In genomic region chr14:75786868-75787793, GRCm38 (mm10) we compare ENCODE assay signal across 7 mouse cellular contexts. TPM values are rescaled to one million over a fixed set of nuclear protein-coding genes. Genes with fewer than 3 reads are reported as not detected.
DNase-seq lines count a peak whose midpoint lies in the region; ATAC-seq lines count a peak whose summit lies in the region.

Gene Slc25a30, minus strand, starts transcription at chr14:75787037.

- no peaks in the 10 kb centered on the region for H3K27me3 ChIP-seq in intestine, embryonic 15.5 days (replicated peaks)
- peaks cover 19% of the 10 kb centered on the region for H3K27me3 ChIP-seq in midbrain, embryonic 10.5 days (ENCODE audit: low read depth, poor library complexity, severe bottlenecking)

- 0 out of 2 replicates have a peak, but pooled peaks cover 2% of the 10 kb centered on the region for H3K4me1 ChIP-seq in intestine, embryonic 15.5 days (replicated peaks)
- H3K4me1 ChIP-seq in midbrain, embryonic 10.5 days: peaks cover 20% of the 10 kb centered on the region

- peak within 1 kb of the TSS; percentile 69 for H3K9ac ChIP-seq in intestine, embryonic 15.5 days

- peak; percentile 98 to 99 for DNase-seq in adrenal gland, adult 18-20 months (ENCODE audit: low spot score in 2 of 2)
- peak; percentile 98 for DNase-seq in embryo, embryonic 11 days
- peak; percentile 97 for DNase-seq in gastrocnemius, postnatal 25 days
- DNase-seq in left cerebral cortex, postnatal 25 days (ENCODE audit: low spot score in 2 of 2): peak; percentile 96 to 98
- peak; percentile 97 for DNase-seq in midbrain, embryonic 10.5 days (ENCODE audit: low spot score)
- peak; percentile 90 for DNase-seq in right cerebral cortex, postnatal 4 days

- intact Hi-C loops in left cerebral cortex, postnatal 25 days (cut with DNase I): loop anchor here (1.0 kb wide), 1 partner anchor 41 kb away; no protein-coding TSS in a partner anchor

- peak; percentile 100 for ATAC-seq in intestine, embryonic 15.5 days

- WGBS in intestine, embryonic 15.5 days: 7% methylated on average over 50 of the region's 51 CpGs
- WGBS in midbrain, embryonic 10.5 days: 8% methylated on average over 51 of the region's 51 CpGs

- H3K4me3 ChIP-seq in intestine, embryonic 15.5 days (replicated peaks): peak within 1 kb of the TSS; percentile 75
- peak within 1 kb of the TSS; percentile 70 for H3K4me3 ChIP-seq in midbrain, embryonic 10.5 days

- no peaks in the 10 kb centered on the region for H3K9me3 ChIP-seq in intestine, embryonic 15.5 days
- no peaks in the 10 kb centered on the region for H3K9me3 ChIP-seq in midbrain, embryonic 10.5 days (replicated peaks)

- peak within 1 kb of the TSS; percentile 93 for H3K4me2 ChIP-seq in intestine, embryonic 15.5 days (replicated peaks)

- no peaks in the 10 kb centered on the region for H3K36me3 ChIP-seq in intestine, embryonic 15.5 days
- peaks cover 2% of the 10 kb centered on the region for H3K36me3 ChIP-seq in midbrain, embryonic 10.5 days

- peak within 1 kb of the TSS; percentile 85 for H3K27ac ChIP-seq in intestine, embryonic 15.5 days
- H3K27ac ChIP-seq in midbrain, embryonic 10.5 days (replicated peaks): peak within 1 kb of the TSS; percentile 89

RNA-seq across cellular contexts. Expression of gene Slc25a30, which starts in this region (rescaled TPM):
- 100 to 1,000 TPM in 1 of 2 experiments, 10 to 100 TPM in 1; 81.1 to 119 TPM for total RNA-seq in adrenal gland, adult 18-20 months (2021)
- 1 to 10 TPM; 7.1 to 7.2 TPM for total RNA-seq in gastrocnemius, postnatal 25 days (2021)
- polyA plus RNA-seq in intestine, embryonic 15.5 days (2015; fragmentation: Nextera tagmentation; extraction: Ambion mirVana): 2.3 and 3.0 TPM in 2 replicates
- total RNA-seq in left cerebral cortex, postnatal 25 days (2021): 10 to 100 TPM in 1 of 2 experiments, 1 to 10 TPM in 1; 9.3 to 12.7 TPM
- 5.8 and 6.3 TPM in 2 replicates for polyA plus RNA-seq in midbrain, embryonic 10.5 days (2016; fragmentation: Nextera tagmentation; extraction: Ambion mirVana)

Comparison
In these comparisons a context has a peak if more than half of its experiments do, and no peak if none do; other contexts are left out.
1. Peak in every context shown above with its lines: DNase-seq, ATAC-seq, H3K4me3 ChIP-seq and H3K27ac ChIP-seq.
2. RNA of gene Slc25a30 (total RNA-seq): 81.1 to 119 TPM in adrenal gland, adult 18-20 months; 9.3 to 12.7 TPM in left cerebral cortex, postnatal 25 days and 7.1 to 7.2 TPM in gastrocnemius, postnatal 25 days; every median in the first group is over 4 times any median in the second.